8 mouse cellular contexts compared by ENCODE assay signal in the genomic region with DNA sequence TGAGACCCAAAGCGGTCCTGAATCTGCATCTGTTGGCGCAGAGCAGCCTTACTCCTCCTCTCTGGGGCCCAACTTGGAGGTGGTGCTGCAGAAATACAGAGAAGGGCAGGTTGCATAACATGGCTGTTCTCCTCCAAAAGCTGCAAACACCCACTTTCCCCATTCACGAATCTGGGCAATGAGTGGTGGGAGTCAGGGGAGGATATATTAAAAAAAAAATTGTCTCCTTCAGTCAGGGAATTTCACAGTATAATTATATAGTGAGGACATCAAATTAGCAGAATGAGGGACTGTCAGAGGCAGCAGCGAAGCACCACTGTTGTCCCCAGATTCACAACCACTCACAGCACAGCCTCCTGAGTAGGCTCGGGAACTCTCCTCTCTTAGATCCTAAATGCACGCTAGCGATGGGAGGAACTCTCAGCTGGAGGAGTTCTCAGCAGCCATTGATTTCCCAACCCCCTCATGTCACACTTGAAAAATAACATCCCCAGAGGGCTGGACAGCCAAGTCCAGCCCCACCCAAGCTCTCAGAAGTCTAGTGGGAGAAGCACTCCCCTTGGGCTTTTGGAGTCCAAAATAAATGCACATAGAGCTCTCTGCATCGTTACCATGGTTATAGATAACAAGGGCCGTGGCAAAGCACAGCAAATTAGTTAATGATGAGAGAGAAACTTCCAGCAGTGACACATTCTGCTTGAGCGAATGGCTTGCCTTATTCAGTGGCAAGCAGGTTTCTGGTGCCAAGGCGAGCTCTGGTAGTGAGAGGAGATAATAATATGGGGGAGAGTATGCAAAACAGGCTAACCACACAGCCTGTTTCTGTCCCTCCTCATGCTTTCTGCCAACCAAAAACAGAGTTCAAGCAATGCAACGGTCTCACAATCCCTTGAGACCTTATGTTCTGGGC.
A peak's percentile ranks its signal among the peaks of the same experiment; 100 is the strongest.
DNase-seq lines count a peak whose midpoint lies in the region; ATAC-seq and TF ChIP-seq lines count a peak whose summit lies in the region.

No protein-coding gene starts in this region.

- TF ChIP-seq CTCF in cerebellum, adult 2 months (IDR thresholded peaks at IDR 0.05; ENCODE audit: borderline replicate concordance, insufficient read depth, low read depth, low read length), result no peak

- H3K9ac ChIP-seq in forebrain, embryonic 11.5 days (ENCODE audit: low read length), result no peak overlapping the region
- no peak overlapping the region for H3K9ac ChIP-seq in hindbrain, embryonic 12.5 days

- no peaks in the 10 kb centered on the region for H3K9me3 ChIP-seq in forebrain, embryonic 11.5 days (ENCODE audit: control insufficient read depth, low read length)
- H3K9me3 ChIP-seq in forebrain, embryonic 10.5 days, result no peaks in the 10 kb centered on the region
- no peaks in the 10 kb centered on the region for H3K9me3 ChIP-seq in hindbrain, embryonic 12.5 days (replicated peaks)

- H3K4me2 ChIP-seq in forebrain, embryonic 11.5 days (ENCODE audit: low read depth, low read length, severe bottlenecking), result no peak overlapping the region
- no peak overlapping the region for H3K4me2 ChIP-seq in hindbrain, embryonic 12.5 days (replicated peaks)

- H3K27ac ChIP-seq in forebrain, embryonic 11.5 days (ENCODE audit: low read depth, low read length), result no peak overlapping the region
- H3K27ac ChIP-seq in forebrain, embryonic 10.5 days, result no peak overlapping the region
- no peak overlapping the region for H3K27ac ChIP-seq in hindbrain, embryonic 12.5 days
- no peak overlapping the region for H3K27ac ChIP-seq in cerebellum, adult 2 months (ENCODE audit: insufficient read depth, low read length)

- H3K36me3 ChIP-seq in forebrain, embryonic 11.5 days (ENCODE audit: control insufficient read depth, insufficient read depth, low read length), result no peaks in the 10 kb centered on the region
- no peaks in the 10 kb centered on the region for H3K36me3 ChIP-seq in forebrain, embryonic 10.5 days (replicated peaks)
- H3K36me3 ChIP-seq in hindbrain, embryonic 12.5 days, result no peaks in the 10 kb centered on the region

- no peak for TF ChIP-seq POLR2A in cerebellum, adult 2 months (IDR thresholded peaks at IDR 0.05; ENCODE audit: borderline replicate concordance, insufficient read depth, low read length)

- ATAC-seq in forebrain, embryonic 11.5 days (replicated peaks; ENCODE audit: low FRiP score), result peak; percentile 31; the same call in 1 of the 2 replicates
- peak; percentile 68 for ATAC-seq in hindbrain, embryonic 12.5 days (ENCODE audit: low FRiP score)

- no peaks in the 10 kb centered on the region for H3K4me1 ChIP-seq in forebrain, embryonic 11.5 days (replicated peaks; ENCODE audit: control insufficient read depth, insufficient read depth, low read length)
- peaks cover 12% of the 10 kb centered on the region for H3K4me1 ChIP-seq in forebrain, embryonic 10.5 days
- peaks cover 4% of the 10 kb centered on the region; the same call in 1 of the 2 replicates for H3K4me1 ChIP-seq in hindbrain, embryonic 12.5 days
- no peaks in the 10 kb centered on the region for H3K4me1 ChIP-seq in cerebellum, adult 2 months (ENCODE audit: control insufficient read depth, insufficient read depth, low read length)

- DNase-seq in forebrain, embryonic 11.5 days (ENCODE audit: low spot score), result no peak
- DNase-seq in forebrain, embryonic 10.5 days (ENCODE audit: extremely low spot score, low spot score), result no peak
- DNase-seq in Muller cell, postnatal 12 days (ENCODE audit: inconsistent ontology term), result peak; percentile 34
- peak; percentile 21 for DNase-seq in lung, postnatal 36 days
- DNase-seq in T-cell, adult 2 months (ENCODE audit: low spot score), result no peak
- no peak for DNase-seq in kidney, adult 8-10 months
- no peak for DNase-seq in cerebellum, adult 2 months

- 65% methylated on average over 12 of the region's 12 CpGs for WGBS in forebrain, embryonic 11.5 days
- 70% methylated on average over 12 of the region's 12 CpGs for WGBS in forebrain, embryonic 10.5 days
- whole genome bisulfite sequencing in hindbrain, embryonic 12.5 days, result 54% methylated on average over 12 of the region's 12 CpGs
- WGBS in cerebellum, adult 2 months, result 44% methylated on average over 12 of the region's 12 CpGs

- no peaks in the 10 kb centered on the region for H3K27me3 ChIP-seq in forebrain, embryonic 11.5 days (ENCODE audit: control insufficient read depth, insufficient read depth, low read length)
- H3K27me3 ChIP-seq in forebrain, embryonic 10.5 days (ENCODE audit: poor library complexity, severe bottlenecking), result no peaks in the 10 kb centered on the region
- no peaks in the 10 kb centered on the region for H3K27me3 ChIP-seq in hindbrain, embryonic 12.5 days
- H3K27me3 ChIP-seq in cerebellum, adult 2 months (ENCODE audit: control insufficient read depth, insufficient read depth, low read length), result no peaks in the 10 kb centered on the region

- H3K4me3 ChIP-seq in forebrain, embryonic 11.5 days (ENCODE audit: low read depth, low read length), result no peak overlapping the region
- no peak overlapping the region for H3K4me3 ChIP-seq in forebrain, embryonic 10.5 days
- H3K4me3 ChIP-seq in hindbrain, embryonic 12.5 days, result no peak overlapping the region
- H3K4me3 ChIP-seq in cerebellum, adult 2 months (replicated peaks; ENCODE audit: insufficient read depth, low read depth, low read length), result no peak overlapping the region

Comparison
In these comparisons a context has a peak if more than half of its experiments do, and no peak if none do; other contexts are left out.
1. DNase-seq: peak in Muller cell, postnatal 12 days (single experiment) and lung, postnatal 36 days (single experiment); none in forebrain, embryonic 11.5 days (single experiment), forebrain, embryonic 10.5 days (single experiment), T-cell, adult 2 months (single experiment), kidney, adult 8-10 months (0 of 2) and cerebellum, adult 2 months (0 of 2).